Mouse (Mus musculus) brain, embryonic 18.5 days (tissue): ENCODE results near the gene Aifm3.

ENCODE experiments used
- DNase-seq: peaks from one replicate; pipeline ENCODE4 v3.0.0-alpha.2; 2012; ENCODE audit warnings: low read depth, low spot score

The Aifm3 gene

GRCm38 (mm10) chr16:17489469-17490111 lies at the start of gene Aifm3:
Gene Aifm3, plus strand, starts transcription at chr16:17489611.
- DNase-seq: no peak

GRCm38 (mm10) chr16:17451541-17452372 lies 37.7 kb upstream of the Aifm3 start, which contains the start of gene Crkl:
Gene Crkl, plus strand, starts transcription at chr16:17451987.
- peak; percentile 93 for DNase-seq

- DNase-seq: no peak
Measured at GRCm38 (mm10) chr16:17452373-17452715, 37.1 kb upstream of the Aifm3 start.

- no peak for DNase-seq
Measured at GRCm38 (mm10) chr16:17456901-17457300, 32.5 kb upstream of the Aifm3 start.

GRCm38 (mm10) chr16:17460254-17460653 lies 29.2 kb upstream of the Aifm3 start:
- DNase-seq: no peak

- DNase-seq: no peak
Measured at GRCm38 (mm10) chr16:17461596-17461995, 27.8 kb upstream of the Aifm3 start.

- no peak for DNase-seq
Measured at GRCm38 (mm10) chr16:17463184-17463583, 26.2 kb upstream of the Aifm3 start.

GRCm38 (mm10) chr16:17466875-17467663 lies 22.3 kb upstream of the Aifm3 start:
- no peak for DNase-seq

GRCm38 (mm10) chr16:17472498-17472897 lies 16.9 kb upstream of the Aifm3 start:
- no peak for DNase-seq

- no peak for DNase-seq
Measured at GRCm38 (mm10) chr16:17474091-17474490, 15.3 kb upstream of the Aifm3 start.

- no peak for DNase-seq
Measured at GRCm38 (mm10) chr16:17474761-17475160, 14.7 kb upstream of the Aifm3 start.

GRCm38 (mm10) chr16:17475326-17475725 lies 14.1 kb upstream of the Aifm3 start:
- DNase-seq: no peak

- no peak for DNase-seq
Measured at GRCm38 (mm10) chr16:17478331-17478943, 11.0 kb upstream of the Aifm3 start.

GRCm38 (mm10) chr16:17481465-17481864 lies 7.9 kb upstream of the Aifm3 start:
- DNase-seq: no peak

GRCm38 (mm10) chr16:17486505-17486904 lies 2.9 kb upstream of the Aifm3 start:
- DNase-seq: no peak

- no peak for DNase-seq
Measured at GRCm38 (mm10) chr16:17488478-17489468, 638 bp upstream of the Aifm3 start.

- no peak for DNase-seq
Measured at GRCm38 (mm10) chr16:17491154-17491553, 1.7 kb downstream of the Aifm3 start.

- no peak for DNase-seq
Measured at GRCm38 (mm10) chr16:17491896-17492561, 2.6 kb downstream of the Aifm3 start.

- peak; percentile 42 for DNase-seq
Measured at GRCm38 (mm10) chr16:17496499-17497305, 7.3 kb downstream of the Aifm3 start.
